Mouse (Mus musculus) neural tube, embryonic 11.5 days (tissue): ENCODE measurements at regions not wholly inside any gene's neighbourhood (a gene's known extent, or its start where the extent isn't known, plus 50 kb on each side); places are given as distances from the start of the nearest gene placed in this dataset.
"Not testable (repeated sequence)": the region's sequence is repeated elsewhere in the genome, so short reads cannot be mapped to it uniquely, and the experiment has no call there.

Source experiments
- ATAC-seq: fragments of 200-750 bp; cut with Nextera tagmentation; 2 replicates; pipeline ENCODE4 v1.8.0; 2017; ENCODE audit warnings: moderate number of reproducible peaks, mild to moderate bottlenecking, moderate TSS enrichment, moderate library complexity; ENCODE audit not compliant: insufficient read depth, low FRiP score, low TSS enrichment
- DNase-seq: peaks from one replicate; pipeline ENCODE4 v3.0.0-alpha.2; 2015; ENCODE audit warnings: low spot score
- H3K27ac ChIP-seq: fragments of 300-500 bp; sonication (generic); 2 replicates; pipeline ENCODE4 v1.5.1; 2014; ENCODE audit warnings: low read depth, mild to moderate bottlenecking, low read length
- H3K27me3 ChIP-seq: fragments of 300-500 bp; sonication (generic); 2 replicates; pipeline ENCODE4 v1.6.1; 2014; ENCODE audit warnings: mild to moderate bottlenecking, low read length, mixed read lengths; ENCODE audit not compliant: control insufficient read depth, insufficient read depth
- H3K36me3 ChIP-seq: fragments of 300-500 bp; sonication (generic); 2 replicates; pipeline ENCODE4 v1.6.1; 2014; ENCODE audit warnings: mild to moderate bottlenecking, low read length, moderate library complexity, mixed read lengths; ENCODE audit not compliant: control insufficient read depth, insufficient read depth
- H3K4me1 ChIP-seq: fragments of 300-500 bp; sonication (generic); 2 replicates; pipeline ENCODE4 v1.6.1; 2014; ENCODE audit warnings: low read length, mixed read lengths; ENCODE audit not compliant: control insufficient read depth, insufficient read depth
- H3K4me2 ChIP-seq: fragments of 300-500 bp; sonication (generic); 2 replicates; pipeline ENCODE4 v1.6.1; 2014; ENCODE audit warnings: low read depth, mild to moderate bottlenecking, moderate library complexity
- H3K4me3 ChIP-seq: fragments of 300-500 bp; sonication (generic); 2 replicates; pipeline ENCODE4 v1.5.1; 2014; ENCODE audit warnings: low read depth, low read length
- H3K9ac ChIP-seq: fragments of 300-500 bp; sonication (generic); 2 replicates; pipeline ENCODE4 v1.6.1; 2014; ENCODE audit warnings: mild to moderate bottlenecking, low read length
- H3K9me3 ChIP-seq: fragments of 300-500 bp; sonication (generic); 2 replicates; pipeline ENCODE4 v1.6.1; 2016; ENCODE audit warnings: low read length; ENCODE audit not compliant: control insufficient read depth
- WGBS: fragments of 180-500 bp; shearing (Covaris S2); extraction: QIAGEN DNeasy Blood & Tissue Kit; methylation state at CpG from one replicate; pipeline ENCODE4 v1.1.7; 2014; 5-methylcytosine and 5-hydroxymethylcytosine counted together

DNA sequence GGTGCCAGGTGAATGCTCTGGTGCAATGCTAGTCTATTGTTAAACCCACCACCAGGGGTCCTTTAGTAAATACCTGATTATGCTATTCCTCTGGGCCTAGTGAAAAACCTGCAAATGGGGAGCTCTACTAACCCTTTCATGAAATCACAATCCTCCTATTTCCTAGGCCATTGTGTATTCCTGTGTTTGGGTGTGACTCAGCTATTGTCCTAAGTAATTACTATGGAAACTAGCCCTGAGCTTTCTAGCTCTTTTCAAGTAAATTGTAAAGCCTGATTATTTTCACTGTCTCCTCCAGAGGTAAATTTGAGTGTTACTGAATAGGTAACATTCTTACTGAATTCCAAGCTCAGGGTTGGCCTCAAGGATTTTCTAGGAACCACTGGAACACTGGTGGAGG lies 147.8 kb upstream of the 1700008P02Rik start:
- H3K36me3 ChIP-seq, H3K4me3 ChIP-seq, H3K4me1 ChIP-seq, H3K27me3 ChIP-seq, DNase-seq, H3K9me3 ChIP-seq, H3K4me2 ChIP-seq, H3K9ac ChIP-seq, ATAC-seq, H3K27ac ChIP-seq: not testable (repeated sequence)

- Histone ChIP-seq H3K9me3 (no peaks in the 10 kb centered on the region), H3K4me3 (no peak overlapping the region), H3K4me2 (no peak overlapping the region), H3K9ac (no peak overlapping the region), H3K27me3 (no peaks in the 10 kb centered on the region), H3K4me1 (no peaks in the 10 kb centered on the region), H3K27ac (no peak overlapping the region), H3K36me3 (no peaks in the 10 kb centered on the region)
- DNase-seq (no peak), ATAC-seq (no peak)
- WGBS: 63% methylated on average over 1 of the region's 1 CpGs
Observed at GRCm38 (mm10) chr3:6759172-6759571, 138.9 kb upstream of the 1700008P02Rik start.

- H3K27me3 ChIP-seq: no peaks in the 10 kb centered on the region
- no peak overlapping the region for H3K27ac ChIP-seq
- H3K9me3 ChIP-seq: no peaks in the 10 kb centered on the region
- no peak overlapping the region for H3K4me3 ChIP-seq
- DNase-seq (no peak), ATAC-seq (no peak)
- no peaks in the 10 kb centered on the region for H3K4me1 ChIP-seq
- no peak overlapping the region for H3K9ac ChIP-seq
- no peak overlapping the region for H3K4me2 ChIP-seq
- no peaks in the 10 kb centered on the region for H3K36me3 ChIP-seq
Observed at GRCm38 (mm10) chr3:6757562-6757961, 137.3 kb upstream of the 1700008P02Rik start.

GRCm38 (mm10) chr3:6750746-6751145 lies 130.5 kb upstream of the 1700008P02Rik start:
- H3K4me2 ChIP-seq, H3K4me3 ChIP-seq, H3K36me3 ChIP-seq, ATAC-seq, DNase-seq, H3K4me1 ChIP-seq, H3K9me3 ChIP-seq, H3K27me3 ChIP-seq, H3K9ac ChIP-seq, H3K27ac ChIP-seq: not testable (repeated sequence)
- WGBS: 91% methylated on average over 6 of the region's 6 CpGs

GRCm38 (mm10) chr3:6731372-6732297 lies 111.4 kb upstream of the 1700008P02Rik start:
- Histone ChIP-seq H3K27me3 (no peaks in the 10 kb centered on the region), H3K27ac (0 out of 2 replicates have a peak overlapping the region, but pooled peaks have one; percentile 27)

GRCm38 (mm10) chr3:6730066-6730465 lies 109.8 kb upstream of the 1700008P02Rik start:
- H3K27ac ChIP-seq: no peak overlapping the region
- H3K27me3 ChIP-seq: no peaks in the 10 kb centered on the region
- H3K9me3 ChIP-seq: no peaks in the 10 kb centered on the region
- no peak for ATAC-seq
- no peak overlapping the region for H3K4me2 ChIP-seq
- H3K4me1 ChIP-seq: no peaks in the 10 kb centered on the region
- no peaks in the 10 kb centered on the region for H3K36me3 ChIP-seq
- no peak overlapping the region for H3K4me3 ChIP-seq
- no peak for DNase-seq
- no peak overlapping the region for H3K9ac ChIP-seq

More at GRCm38 (mm10) chr3:6731372-6732297, 111.4 kb upstream of the 1700008P02Rik start:
- Histone ChIP-seq H3K4me3 (no peak overlapping the region), H3K36me3 (no peaks in the 10 kb centered on the region), H3K9ac (no peak overlapping the region), H3K4me2 (no peak overlapping the region), H3K9me3 (no peaks in the 10 kb centered on the region), H3K4me1 (no peaks in the 10 kb centered on the region)
- peak; percentile 11 for DNase-seq
- 43% methylated on average over 5 of the region's 5 CpGs for WGBS
- peak; percentile 70 for ATAC-seq

DNA sequence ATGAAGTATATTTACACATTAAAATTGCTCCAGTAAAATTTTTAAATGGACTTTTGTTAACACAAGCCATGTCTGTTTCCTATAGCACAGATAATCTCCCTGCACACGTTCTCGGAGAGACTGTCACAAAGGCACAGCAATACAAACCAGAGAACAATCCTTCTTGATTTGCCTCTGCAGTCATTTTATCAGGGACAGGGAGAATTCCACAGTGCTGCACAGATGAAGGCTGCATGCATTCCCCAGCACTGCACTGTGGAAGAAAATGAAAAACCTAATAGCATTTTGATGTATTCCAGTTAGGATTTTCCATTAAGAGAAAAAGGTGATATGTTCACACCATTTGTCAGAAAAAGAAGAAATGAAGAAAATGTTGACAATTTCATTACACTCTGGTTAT lies 63.4 kb upstream of the 1700008P02Rik start:
- WGBS: 71% methylated on average over 2 of the region's 2 CpGs
- H3K4me3 ChIP-seq: no peak overlapping the region
- ATAC-seq (no peak), DNase-seq (no peak)
- H3K9ac ChIP-seq: no peak overlapping the region
- H3K4me2 ChIP-seq: no peak overlapping the region
- no peaks in the 10 kb centered on the region for H3K9me3 ChIP-seq
- no peaks in the 10 kb centered on the region for H3K4me1 ChIP-seq
- H3K27ac ChIP-seq: no peak overlapping the region
- no peaks in the 10 kb centered on the region for H3K27me3 ChIP-seq
- no peaks in the 10 kb centered on the region for H3K36me3 ChIP-seq

- 80% methylated on average over 2 of the region's 2 CpGs for WGBS
- H3K9me3 ChIP-seq: no peaks in the 10 kb centered on the region
- H3K27ac ChIP-seq: no peak overlapping the region
- H3K4me1 ChIP-seq: no peaks in the 10 kb centered on the region
- ATAC-seq: no peak
- H3K36me3 ChIP-seq: no peaks in the 10 kb centered on the region
- DNase-seq: no peak
- H3K4me2 ChIP-seq: no peak overlapping the region
- H3K27me3 ChIP-seq: no peaks in the 10 kb centered on the region
- H3K9ac ChIP-seq: no peak overlapping the region
- H3K4me3 ChIP-seq: no peak overlapping the region
Observed at GRCm38 (mm10) chr3:6681411-6681810, 61.2 kb upstream of the 1700008P02Rik start.

GRCm38 (mm10) chr3:6676382-6676781 lies 56.1 kb upstream of the 1700008P02Rik start:
- Histone ChIP-seq H3K9ac (no peak overlapping the region), H3K4me3 (no peak overlapping the region), H3K27ac (no peak overlapping the region), H3K27me3 (no peaks in the 10 kb centered on the region), H3K36me3 (no peaks in the 10 kb centered on the region), H3K4me2 (no peak overlapping the region), H3K4me1 (no peaks in the 10 kb centered on the region), H3K9me3 (no peaks in the 10 kb centered on the region)
- no peak for DNase-seq
- ATAC-seq: no peak
- WGBS: 88% methylated on average over 4 of the region's 4 CpGs
